8 mouse cellular contexts compared by ENCODE assay signal in genomic region chr3:123506699-123507662, GRCm38 (mm10).
A peak's percentile ranks its signal among the peaks of the same experiment; 100 is the strongest.
DNase-seq lines count a peak whose midpoint lies in the region; ATAC-seq and TF ChIP-seq lines count a peak whose summit lies in the region.

No protein-coding gene starts in this region.

- no peaks in the 10 kb centered on the region for H3K4me1 ChIP-seq in forebrain, embryonic 11.5 days (replicated peaks; ENCODE audit: control insufficient read depth, insufficient read depth, low read length)

- H3K27me3 ChIP-seq in forebrain, embryonic 11.5 days (ENCODE audit: control insufficient read depth, insufficient read depth, low read length): no peaks in the 10 kb centered on the region

- WGBS in forebrain, embryonic 11.5 days: 4% methylated on average over 6 of the region's 6 CpGs

- H3K9me3 ChIP-seq in forebrain, embryonic 11.5 days (ENCODE audit: control insufficient read depth, low read length): no peaks in the 10 kb centered on the region

- intact Hi-C loops in gastrocnemius, adult 2 months (cut with DNase I): loop anchor here (5.0 to 10.0 kb wide), 2 partner anchors 120 to 332 kb away; partner anchors contain the start of gene Mettl14

- H3K4me3 ChIP-seq in gastrocnemius, adult 2 months: peak overlapping the region; percentile 96
- H3K4me3 ChIP-seq in forebrain, embryonic 11.5 days (ENCODE audit: low read depth, low read length): peak overlapping the region; percentile 83

- DNase-seq in gastrocnemius, adult 2 months: no peak
- DNase-seq in gastrocnemius, postnatal 25 days: no peak
- DNase-seq in Muller cell, postnatal 12 days (ENCODE audit: inconsistent ontology term): peak; percentile 41
- no peak for DNase-seq in forebrain, embryonic 11.5 days (ENCODE audit: low spot score)
- DNase-seq in kidney, postnatal 14 days: peak; percentile 10
- peak; percentile 80 for DNase-seq in naive thymus-derived CD4-positive, alpha-beta T cell, adult 2 months (ENCODE audit: low read depth)
- no peak for DNase-seq in gastrocnemius, postnatal 10 days
- no peak for DNase-seq in layer of hippocampus, adult 9-11 months

- H3K36me3 ChIP-seq in forebrain, embryonic 11.5 days (ENCODE audit: control insufficient read depth, insufficient read depth, low read length): no peaks in the 10 kb centered on the region; the same call in 1 of the 2 replicates

- peak; percentile 63 for TF ChIP-seq CTCF in gastrocnemius, adult 2 months (IDR thresholded peaks at IDR 0.05)

- H3K4me2 ChIP-seq in forebrain, embryonic 11.5 days (ENCODE audit: low read depth, low read length, severe bottlenecking): peak overlapping the region; percentile 59

- peak overlapping the region; percentile 83 for H3K9ac ChIP-seq in forebrain, embryonic 11.5 days (ENCODE audit: low read length)

- peak overlapping the region; percentile 96 for H3K27ac ChIP-seq in gastrocnemius, adult 2 months
- no peak overlapping the region; the same call in 1 of the 2 replicates for H3K27ac ChIP-seq in forebrain, embryonic 11.5 days (ENCODE audit: low read depth, low read length)

- no peak for ATAC-seq in forebrain, embryonic 11.5 days (replicated peaks; ENCODE audit: low FRiP score)

Comparison
In these comparisons a context has a peak if more than half of its experiments do, and no peak if none do; other contexts are left out.
1. DNase-seq: peak in Muller cell, postnatal 12 days (single experiment), kidney, postnatal 14 days (single experiment) and naive thymus-derived CD4-positive, alpha-beta T cell, adult 2 months (single experiment); none in gastrocnemius, adult 2 months (single experiment), gastrocnemius, postnatal 25 days (single experiment), forebrain, embryonic 11.5 days (single experiment), gastrocnemius, postnatal 10 days (single experiment) and layer of hippocampus, adult 9-11 months (single experiment).